Mouse (Mus musculus) lung, postnatal 0 days (tissue): ENCODE data around the gene Insr.

ENCODE experiments used
- CTCF ChIP-seq: IDR thresholded peaks from 2 replicates; pipeline ENCODE4 v1.5.1; 2016; ENCODE audit warnings: antibody characterized with exemption, mild to moderate bottlenecking
- EP300 ChIP-seq: IDR thresholded peaks from 2 replicates; pipeline ENCODE4 v1.6.1; 2016; ENCODE audit warnings: antibody characterized with exemption, mild to moderate bottlenecking, control low read depth

DNA sequence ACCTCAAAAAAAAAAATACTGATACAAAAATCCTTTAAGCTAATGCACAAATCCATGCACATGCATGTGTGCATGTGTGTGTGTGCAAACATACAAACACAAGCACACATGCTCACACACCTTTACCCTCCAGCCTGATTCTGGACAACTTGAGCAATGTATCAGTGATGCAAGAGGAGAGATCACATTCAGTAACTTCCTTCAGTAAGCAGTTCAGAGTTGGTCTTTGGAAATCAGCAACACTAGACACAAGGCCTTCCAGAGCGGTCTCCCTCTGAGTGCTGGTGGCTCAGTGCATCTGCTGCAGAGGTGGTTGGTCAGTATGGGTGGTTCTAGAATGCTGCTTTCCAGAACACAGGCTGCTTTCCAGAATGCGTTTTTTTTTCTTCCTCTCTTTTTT is 46.8 kb downstream of the Insr start:
- TF ChIP-seq CTCF (no peak), EP300 (no peak)
